Mouse (Mus musculus) forebrain, postnatal 0 days (tissue): ENCODE results near the gene Jsrp1. TPM values are rescaled to one million over a fixed set of nuclear protein-coding genes. Genes with fewer than 3 reads are reported as not detected.
"Not testable (repeated sequence)": the region's sequence is repeated elsewhere in the genome, so short reads cannot be mapped to it uniquely, and the experiment has no call there.

Experiments
- ATAC-seq: fragments of 200-750 bp; cut with Nextera tagmentation; 2 replicates; pipeline ENCODE4 v1.8.0; 2017; ENCODE audit warnings: mild to moderate bottlenecking, moderate library complexity
- DNase-seq: peaks from one replicate; pipeline ENCODE4 v3.0.0-alpha.2; 2015
- H3K27ac ChIP-seq: fragments of 300-500 bp; sonication (generic); 2 replicates; pipeline ENCODE4 v1.5.1; 2014; ENCODE audit warnings: low read depth, mild to moderate bottlenecking, antibody characterized with exemption, low read length, moderate library complexity, mixed read lengths
- H3K27me3 ChIP-seq: fragments of 300-500 bp; sonication (generic); 2 replicates; pipeline ENCODE4 v1.6.1; 2014; ENCODE audit warnings: mild to moderate bottlenecking, low read length, mixed read lengths; ENCODE audit not compliant: insufficient read depth
- H3K36me3 ChIP-seq: fragments of 300-500 bp; sonication (generic); 2 replicates; pipeline ENCODE4 v1.6.1; 2014; ENCODE audit warnings: mild to moderate bottlenecking, moderate library complexity; ENCODE audit not compliant: insufficient read depth
- H3K4me1 ChIP-seq: fragments of 300-500 bp; sonication (generic); 2 replicates; pipeline ENCODE4 v1.6.1; 2014; ENCODE audit warnings: antibody characterized with exemption; ENCODE audit not compliant: insufficient read depth
- H3K4me2 ChIP-seq: fragments of 300-500 bp; sonication (generic); 2 replicates; pipeline ENCODE4 v1.6.1; 2014; ENCODE audit warnings: low read depth, mild to moderate bottlenecking, moderate library complexity
- H3K4me3 ChIP-seq: fragments of 300-500 bp; sonication (generic); 2 replicates; pipeline ENCODE4 v1.5.1; 2014; ENCODE audit warnings: low read depth, low read length, mixed read lengths
- H3K9ac ChIP-seq: fragments of 300-500 bp; sonication (generic); 2 replicates; pipeline ENCODE4 v1.6.1; 2014; ENCODE audit warnings: mild to moderate bottlenecking
- H3K9me3 ChIP-seq: fragments of 300-500 bp; sonication (generic); 2 replicates; pipeline ENCODE4 v1.6.1; 2016; ENCODE audit warnings: low read length
- CTCF ChIP-seq: sonication (generic); IDR thresholded peaks from 2 replicates; pipeline ENCODE4 v1.5.1; 2016; ENCODE audit warnings: antibody characterized with exemption, control low read depth, low read depth
- WGBS: fragments of 180-500 bp; shearing (Covaris S2); extraction: QIAGEN DNeasy Blood & Tissue Kit; methylation state at CpG from one replicate; pipeline ENCODE4 v1.1.7; 2014; 5-methylcytosine and 5-hydroxymethylcytosine counted together
- polyA plus RNA-seq: library from polyadenylated mRNA; unstranded; fragments of >200 nt; fragmentation: Nextera tagmentation; extraction: Ambion mirVana; gene quantifications from 2 replicates; pipeline ENCODE4 v1.2.1, GENCODE M21; 2015
- total RNA-seq: library from RNA; depleted of rRNA; stranded (reverse); fragments of >200 nt; gene quantifications from 2 replicates; pipeline ENCODE4 v1.2.3, GENCODE M21; 2014

Gene Jsrp1
- total and polyA plus RNA-seq, 2 experiments from 2014 or later = 0.38 to 0.76 TPM

GRCm38 (mm10) chr10:80835617-80836016 is 22.3 kb upstream of the Jsrp1 start:
- ATAC-seq (0 out of 2 replicates have a peak, but pooled peaks have one; percentile 11), DNase-seq (no peak)
- WGBS = 63% methylated on average over 30 of the region's 30 CpGs

DNA sequence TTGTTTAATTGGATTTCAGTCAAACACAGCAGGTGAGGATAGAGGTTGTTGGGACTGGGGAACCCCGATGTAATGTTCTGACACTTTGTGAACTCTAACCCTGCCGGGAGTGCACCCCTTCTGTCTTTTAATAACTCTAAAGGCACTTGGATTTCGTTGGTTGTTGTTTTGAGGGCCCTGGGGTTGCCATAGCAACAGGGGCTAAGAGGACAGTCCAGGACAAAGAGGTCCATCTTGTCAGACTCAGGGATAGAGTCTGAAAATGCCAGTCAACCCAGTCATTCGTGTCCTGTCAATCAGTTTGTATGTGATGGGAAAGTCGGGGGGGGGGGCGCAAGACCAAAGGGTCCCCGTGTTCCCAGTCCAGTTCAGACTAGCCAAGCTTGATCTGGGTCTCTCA is 19.5 kb upstream of the Jsrp1 start:
- no peak overlapping the region for H3K27ac ChIP-seq
- DNase-seq (no peak), ATAC-seq (no peak)
- no peak overlapping the region for H3K4me2 ChIP-seq
- H3K4me3 ChIP-seq = no peak overlapping the region
- H3K9ac ChIP-seq = no peak overlapping the region
- H3K9me3 ChIP-seq = no peaks in the 10 kb centered on the region
- WGBS = 45% methylated on average over 7 of the region's 7 CpGs
- H3K4me1 ChIP-seq = no peaks in the 10 kb centered on the region
- TF ChIP-seq CTCF = no peak
- peaks cover 40% of the 10 kb centered on the region for H3K36me3 ChIP-seq
- no peaks in the 10 kb centered on the region for H3K27me3 ChIP-seq

More at GRCm38 (mm10) chr10:80835617-80836016, 22.3 kb upstream of the Jsrp1 start:
- H3K4me1 ChIP-seq = no peaks in the 10 kb centered on the region
- H3K9me3 ChIP-seq = no peaks in the 10 kb centered on the region
- H3K4me2 ChIP-seq = no peak overlapping the region
- H3K9ac ChIP-seq = no peak overlapping the region
- no peak overlapping the region for H3K27ac ChIP-seq
- no peak overlapping the region for H3K4me3 ChIP-seq
- H3K36me3 ChIP-seq = peaks cover 23% of the 10 kb centered on the region
- H3K27me3 ChIP-seq = no peaks in the 10 kb centered on the region
- TF ChIP-seq CTCF = no peak

- ATAC-seq = no peak
- H3K9me3 ChIP-seq = no peaks in the 10 kb centered on the region
- H3K4me1 ChIP-seq = no peaks in the 10 kb centered on the region
- H3K4me2 ChIP-seq = no peak overlapping the region
- DNase-seq = no peak
- no peak overlapping the region for H3K9ac ChIP-seq
- peaks cover 40% of the 10 kb centered on the region for H3K36me3 ChIP-seq
- no peak for TF ChIP-seq CTCF
- WGBS = 4% methylated on average over 9 of the region's 9 CpGs
- H3K27ac ChIP-seq = no peak overlapping the region
- no peak overlapping the region for H3K4me3 ChIP-seq
- no peaks in the 10 kb centered on the region for H3K27me3 ChIP-seq
Measured at GRCm38 (mm10) chr10:80831136-80831535, 17.8 kb upstream of the Jsrp1 start.

DNA sequence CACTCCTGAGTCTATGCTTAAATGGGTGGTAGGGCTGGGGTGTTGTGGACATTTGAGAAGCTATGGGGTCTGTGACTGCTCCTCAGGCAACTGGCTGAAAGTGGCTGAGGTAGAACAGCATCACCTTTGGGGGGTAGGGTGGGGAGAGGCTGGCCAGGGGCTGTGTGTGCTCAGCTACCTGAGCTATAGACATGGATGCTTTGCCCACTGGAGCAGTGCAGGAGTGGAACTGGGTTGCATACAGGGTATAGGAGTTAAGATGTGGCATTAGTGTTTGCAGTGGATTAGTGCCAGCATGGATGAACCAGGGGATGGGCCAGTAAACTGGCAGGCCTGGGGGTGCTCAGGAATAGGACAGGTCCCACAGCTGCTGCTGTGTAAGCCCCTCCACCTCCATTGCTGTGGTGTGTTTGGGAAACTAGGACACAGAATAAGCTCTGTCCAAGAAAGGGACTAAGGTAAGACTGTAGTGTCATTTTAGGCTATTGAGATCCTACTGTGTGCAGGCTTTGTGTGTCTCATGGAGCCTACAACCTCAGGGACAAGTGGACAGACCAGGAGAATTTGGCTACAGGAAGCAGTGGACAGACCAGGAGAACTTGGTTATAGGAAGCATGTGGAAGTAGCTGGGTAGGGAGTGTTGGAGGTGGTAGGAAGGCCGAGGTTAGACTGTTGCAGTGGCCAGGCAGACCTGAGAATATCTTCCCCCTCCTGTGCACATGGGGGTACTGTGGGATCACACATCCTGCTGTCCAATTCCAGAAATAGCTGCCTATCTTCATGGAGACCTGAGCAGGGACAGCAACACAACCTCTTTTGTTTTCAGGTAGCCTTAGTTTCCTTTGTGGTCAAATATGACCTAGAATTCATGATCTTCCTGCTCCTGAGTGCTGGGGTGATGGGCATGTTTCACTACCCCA is 16.3 kb upstream of the Jsrp1 start:
- 42% methylated on average over 1 of the region's 1 CpGs for WGBS
- Histone ChIP-seq H3K4me3 (no peak overlapping the region), H3K36me3 (peaks cover 32% of the 10 kb centered on the region), H3K27ac (no peak overlapping the region), H3K4me2 (no peak overlapping the region), H3K4me1 (no peaks in the 10 kb centered on the region), H3K9ac (no peak overlapping the region), H3K9me3 (no peaks in the 10 kb centered on the region), H3K27me3 (no peaks in the 10 kb centered on the region)
- no peak for TF ChIP-seq CTCF
- no peak for DNase-seq
- no peak for ATAC-seq

GRCm38 (mm10) chr10:80828587-80828986 is 15.3 kb upstream of the Jsrp1 start:
- H3K9ac ChIP-seq, ATAC-seq, DNase-seq, H3K4me1 ChIP-seq, H3K27me3 ChIP-seq, H3K4me3 ChIP-seq, H3K9me3 ChIP-seq, H3K27ac ChIP-seq: not testable (repeated sequence)
- whole genome bisulfite sequencing = 78% methylated on average over 7 of the region's 9 CpGs
- peak overlapping the region; percentile 60 for H3K4me2 ChIP-seq
- H3K36me3 ChIP-seq = peaks cover 24% of the 10 kb centered on the region

DNA sequence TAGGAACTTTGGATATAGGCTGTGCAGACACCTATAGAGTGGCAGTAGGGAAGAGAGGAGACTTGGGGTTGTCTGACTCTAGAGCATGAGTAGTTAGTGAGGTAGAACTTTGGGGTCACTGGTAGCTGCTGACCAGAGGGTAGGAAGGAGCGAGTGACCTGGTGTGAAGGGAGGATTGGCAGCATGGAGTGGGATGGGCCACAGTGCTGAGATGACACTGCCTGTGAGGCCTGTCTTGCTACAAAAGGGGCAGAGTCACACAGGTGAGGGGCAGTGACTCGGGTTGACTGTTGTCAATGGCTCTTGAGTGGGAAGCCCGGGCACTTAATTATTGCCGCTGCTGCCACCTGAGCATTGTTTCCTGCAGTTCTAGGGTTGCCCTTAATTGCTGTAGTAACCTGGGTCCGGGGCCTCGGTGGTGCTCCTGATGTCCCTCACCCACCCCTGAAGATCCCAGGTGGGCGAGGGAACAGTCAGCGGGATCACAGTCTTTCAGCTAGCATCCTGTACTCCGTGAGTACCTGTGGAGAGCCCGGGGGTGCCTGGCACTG is 14.6 kb upstream of the Jsrp1 start:
- no peak for ATAC-seq
- no peak for TF ChIP-seq CTCF
- Histone ChIP-seq H3K9ac (peak overlapping the region; percentile 88), H3K9me3 (no peaks in the 10 kb centered on the region), H3K4me2 (peak overlapping the region; percentile 60), H3K4me1 (no peaks in the 10 kb centered on the region), H3K36me3 (peaks cover 21% of the 10 kb centered on the region), H3K4me3 (peak overlapping the region; percentile 83), H3K27ac (no peak overlapping the region), H3K27me3 (no peaks in the 10 kb centered on the region)
- no peak for DNase-seq
- 71% methylated on average over 10 of the region's 10 CpGs for WGBS

DNA sequence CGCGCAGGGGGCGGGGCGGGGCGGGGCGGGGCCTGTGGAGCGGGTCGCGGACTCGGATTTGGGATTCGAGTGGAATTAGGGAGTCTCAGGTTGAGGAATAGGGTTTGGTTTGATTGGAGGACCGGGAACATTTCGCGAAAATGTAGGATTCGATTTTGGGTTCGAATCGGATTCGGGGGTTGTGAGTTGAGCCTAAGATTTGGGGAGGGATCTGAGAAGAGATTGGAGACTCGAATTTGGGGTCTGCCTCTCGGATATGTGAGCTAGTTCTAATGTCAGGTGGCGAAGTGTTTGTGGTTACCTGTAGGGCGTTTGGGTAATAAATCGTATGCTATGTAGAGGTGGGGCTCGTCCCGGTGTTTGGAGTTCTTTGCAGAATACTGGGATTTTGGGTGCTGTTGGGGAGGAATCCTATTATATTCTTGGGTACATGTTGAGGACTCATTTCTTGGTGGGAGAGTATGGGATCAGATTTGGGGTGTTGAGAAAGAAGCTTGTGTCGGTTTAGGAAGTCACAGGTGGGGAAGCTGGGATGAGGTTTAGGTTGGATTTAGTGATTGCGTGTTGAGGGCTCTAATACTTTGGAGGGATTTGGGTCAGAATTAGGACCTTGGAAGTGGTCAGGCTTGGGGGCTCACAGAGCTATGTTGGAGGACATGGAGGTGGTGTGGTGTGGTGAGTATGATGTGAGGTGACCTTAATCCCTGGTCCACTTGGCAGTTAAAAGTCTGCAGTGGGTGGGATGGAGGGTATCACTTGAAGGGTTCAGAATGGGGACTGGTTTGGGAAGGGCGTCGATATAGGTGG is 14.0 kb upstream of the Jsrp1 start:
- H3K4me2 ChIP-seq = peak overlapping the region; percentile 60
- peaks cover 21% of the 10 kb centered on the region for H3K36me3 ChIP-seq
- H3K4me3 ChIP-seq = peak overlapping the region; percentile 83
- peak overlapping the region; percentile 88 for H3K9ac ChIP-seq
- WGBS = 8% methylated on average over 27 of the region's 29 CpGs
- H3K27ac ChIP-seq = peak overlapping the region; percentile 89
- no peaks in the 10 kb centered on the region for H3K27me3 ChIP-seq
- no peak for DNase-seq
- H3K9me3 ChIP-seq = no peaks in the 10 kb centered on the region
- TF ChIP-seq CTCF = no peak
- no peak for ATAC-seq
- no peaks in the 10 kb centered on the region for H3K4me1 ChIP-seq
